Mouse (Mus musculus) ES-Bruce4 (cell line): ENCODE measurements around the gene Ttc30a1. TPM values are rescaled to one million over a fixed set of nuclear protein-coding genes. Genes with fewer than 3 reads are reported as not detected.

Source experiments
- H3K27ac ChIP-seq: 2 replicates; pipeline ENCODE4 v1.5.1; 2012; ENCODE audit warnings: low read length, inconsistent platforms; ENCODE audit not compliant: insufficient read depth
- H3K27me3 ChIP-seq: 2 replicates; pipeline ENCODE4 v1.6.1; 2012; ENCODE audit warnings: mild to moderate bottlenecking, low read length, inconsistent platforms; ENCODE audit not compliant: control insufficient read depth, poor library complexity, insufficient read depth, severe bottlenecking
- H3K36me3 ChIP-seq: 2 replicates; pipeline ENCODE4 v1.6.1; 2012; ENCODE audit warnings: inconsistent platforms, mild to moderate bottlenecking, low read length, moderate library complexity; ENCODE audit not compliant: control insufficient read depth, poor library complexity, insufficient read depth, severe bottlenecking
- H3K4me1 ChIP-seq: one replicate; pipeline ENCODE4 v1.8.1; 2011; ENCODE audit warnings: low read length; ENCODE audit not compliant: control insufficient read depth, insufficient read depth
- H3K4me3 ChIP-seq: 2 replicates; pipeline ENCODE4 v1.5.1; 2011; ENCODE audit warnings: low read depth, mild to moderate bottlenecking, low read length
- H3K9ac ChIP-seq: 2 replicates; pipeline ENCODE4 v1.6.1; 2012; ENCODE audit warnings: low read depth, mild to moderate bottlenecking, inconsistent platforms; ENCODE audit not compliant: poor library complexity, severe bottlenecking
- H3K9me3 ChIP-seq: replicated peaks from 2 replicates; pipeline ENCODE4 v1.6.1; 2012; ENCODE audit warnings: mild to moderate bottlenecking, low read length, inconsistent platforms; ENCODE audit not compliant: control insufficient read depth, poor library complexity, insufficient read depth, severe bottlenecking
- CTCF ChIP-seq: IDR thresholded peaks from one replicate; pipeline ENCODE4 v1.8.1; 2011; ENCODE audit warnings: low read depth, low read length
- EP300 ChIP-seq: IDR thresholded peaks from 2 replicates; pipeline ENCODE4 v1.6.1; 2011; ENCODE audit warnings: low read depth, low read length; ENCODE audit not compliant: insufficient read depth
- POLR2A ChIP-seq: IDR thresholded peaks from one replicate; pipeline ENCODE4 v1.8.1; 2011; ENCODE audit warnings: low read length; ENCODE audit not compliant: insufficient read depth
- polyA plus RNA-seq: library from polyadenylated mRNA; stranded (reverse); fragments of >200 nt; gene quantifications from 2 replicates; pipeline ENCODE4 v1.2.4, GENCODE M21; 2011; ENCODE audit warnings: low read depth; ENCODE audit not compliant: missing spikeins, insufficient read depth, insufficient read length

Gene Ttc30a1
- polyA plus RNA-seq, 1 experiment = 3.3 TPM

DNA sequence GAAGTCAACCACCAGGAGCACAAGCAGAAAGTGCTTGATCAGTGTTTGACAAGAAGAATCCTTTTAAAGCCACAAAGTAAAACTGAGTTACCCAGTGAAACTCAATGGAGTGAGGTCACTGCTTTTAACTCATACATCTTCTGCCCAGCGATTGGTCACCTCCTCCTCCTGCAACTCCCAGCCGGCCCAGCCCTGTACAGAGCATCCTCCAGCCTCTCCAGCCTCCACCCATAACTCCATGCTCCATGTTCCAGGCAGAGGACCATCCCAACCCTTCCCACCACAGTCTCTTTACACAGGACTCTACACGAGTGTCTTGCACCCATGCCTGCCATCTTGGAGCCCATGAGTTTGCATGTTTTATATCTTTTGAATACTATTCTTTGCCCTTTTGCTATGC, 32.9 kb upstream of the Ttc30a1 start:
- no peak overlapping the region for H3K9ac ChIP-seq
- no peaks in the 10 kb centered on the region for H3K36me3 ChIP-seq
- H3K4me1 ChIP-seq = no peaks in the 10 kb centered on the region
- H3K9me3 ChIP-seq = no peaks in the 10 kb centered on the region
- H3K4me3 ChIP-seq = no peak overlapping the region
- H3K27ac ChIP-seq = no peak overlapping the region
- TF ChIP-seq POLR2A (no peak), CTCF (no peak), EP300 (no peak)
- H3K27me3 ChIP-seq = no peaks in the 10 kb centered on the region

DNA sequence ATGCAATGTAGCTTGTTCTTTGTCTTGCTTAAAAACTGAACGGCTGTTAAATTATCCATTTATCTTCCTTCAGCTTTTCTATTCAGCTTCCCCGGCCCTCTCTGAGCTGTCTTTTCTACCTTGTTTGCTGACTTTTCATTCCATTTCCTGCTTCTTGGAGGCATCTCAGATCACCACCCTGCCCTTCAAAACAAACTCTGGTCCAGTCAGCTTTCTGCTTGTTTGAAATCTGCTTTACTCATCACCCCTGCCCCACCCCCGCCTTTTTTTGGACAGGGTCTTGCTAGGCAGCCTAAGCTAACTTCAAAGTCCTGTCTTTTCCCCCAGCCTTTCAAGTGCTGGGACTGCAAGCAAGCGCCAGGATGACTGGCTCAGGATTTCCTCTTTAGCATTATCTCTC, 24.4 kb upstream of the Ttc30a1 start:
- no peaks in the 10 kb centered on the region for H3K36me3 ChIP-seq
- H3K4me1 ChIP-seq = no peaks in the 10 kb centered on the region
- H3K9ac ChIP-seq = no peak overlapping the region
- H3K27me3 ChIP-seq = no peaks in the 10 kb centered on the region
- no peaks in the 10 kb centered on the region for H3K9me3 ChIP-seq
- no peak overlapping the region for H3K27ac ChIP-seq
- H3K4me3 ChIP-seq = no peak overlapping the region
- TF ChIP-seq EP300 (0 out of 2 replicates have a peak, but pooled peaks have one; percentile 6), POLR2A (no peak)

DNA sequence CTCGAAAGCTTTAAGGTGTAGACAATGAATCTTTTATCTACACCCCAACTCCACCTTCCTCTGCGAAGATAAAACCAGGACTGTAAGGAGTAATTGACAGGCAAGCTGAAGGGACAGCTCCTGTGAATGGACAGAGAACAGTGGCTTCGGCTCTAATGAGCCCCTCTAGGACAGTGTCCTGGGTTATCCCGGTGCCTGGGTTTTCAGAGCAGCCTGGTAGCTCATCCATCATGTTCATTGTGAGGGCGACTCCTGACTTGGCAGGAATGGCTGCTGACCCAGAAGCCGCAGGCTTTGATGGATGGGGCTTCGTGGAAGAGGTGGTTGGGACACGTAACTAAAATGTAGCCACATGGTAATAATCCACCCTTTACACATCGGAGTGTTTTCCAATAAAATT, 21.1 kb upstream of the Ttc30a1 start:
- Histone ChIP-seq H3K27ac (no peak overlapping the region), H3K9me3 (no peaks in the 10 kb centered on the region), H3K27me3 (no peaks in the 10 kb centered on the region), H3K36me3 (no peaks in the 10 kb centered on the region), H3K4me3 (no peak overlapping the region), H3K4me1 (peaks cover 2% of the 10 kb centered on the region), H3K9ac (no peak overlapping the region)
- TF ChIP-seq CTCF = no peak
- TF ChIP-seq EP300 = no peak
- TF ChIP-seq POLR2A = no peak

DNA sequence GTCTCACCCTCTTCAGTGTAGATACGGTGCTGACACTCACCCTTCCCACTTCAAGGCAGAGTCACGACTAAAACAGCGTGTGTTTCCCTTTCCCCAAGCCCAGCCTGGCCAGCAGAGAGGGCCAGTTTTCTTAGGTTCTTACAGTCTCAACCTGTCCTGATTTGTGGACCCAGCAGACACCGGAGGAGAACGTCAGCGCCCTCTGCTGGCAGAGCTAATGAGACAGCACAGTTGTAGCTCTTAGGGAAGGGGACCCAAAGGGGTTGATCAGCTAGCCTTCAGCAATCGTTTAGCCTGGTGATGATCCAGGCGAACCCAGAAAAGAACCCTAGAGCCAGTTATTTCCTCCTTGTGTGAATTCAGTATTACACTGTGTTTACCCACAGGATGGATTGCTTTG, 19.6 kb upstream of the Ttc30a1 start:
- peaks cover 2% of the 10 kb centered on the region for H3K4me1 ChIP-seq
- H3K27ac ChIP-seq = no peak overlapping the region
- no peak overlapping the region for H3K4me3 ChIP-seq
- no peaks in the 10 kb centered on the region for H3K36me3 ChIP-seq
- no peak overlapping the region for H3K9ac ChIP-seq
- TF ChIP-seq CTCF (peak; percentile 96), POLR2A (no peak), EP300 (no peak)
- H3K27me3 ChIP-seq = no peaks in the 10 kb centered on the region
- H3K9me3 ChIP-seq = no peaks in the 10 kb centered on the region

DNA sequence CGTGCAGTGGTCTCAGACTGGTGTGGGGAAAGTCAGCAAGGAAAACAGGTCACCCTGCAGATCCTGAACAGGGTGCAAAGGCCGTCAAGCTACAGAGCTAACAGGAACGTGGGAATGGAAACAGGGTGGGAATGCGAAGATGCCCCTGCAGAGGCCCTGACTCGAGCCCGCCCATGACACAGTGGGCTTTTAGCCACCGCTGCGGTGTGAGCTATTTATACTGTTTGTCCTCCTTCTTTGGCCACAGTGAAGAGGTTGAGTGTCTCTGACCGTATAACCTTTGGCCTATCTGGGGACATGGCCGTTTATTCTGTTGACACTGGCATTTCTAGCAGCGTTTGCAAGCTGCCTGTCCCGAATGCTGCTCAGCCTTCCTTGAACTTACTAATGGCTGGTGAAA, 17.9 kb upstream of the Ttc30a1 start:
- H3K27ac ChIP-seq = no peak overlapping the region
- no peak overlapping the region for H3K9ac ChIP-seq
- no peaks in the 10 kb centered on the region for H3K9me3 ChIP-seq
- no peak overlapping the region for H3K4me3 ChIP-seq
- no peaks in the 10 kb centered on the region for H3K36me3 ChIP-seq
- TF ChIP-seq CTCF = no peak
- no peak for TF ChIP-seq EP300
- TF ChIP-seq POLR2A = no peak
- H3K27me3 ChIP-seq = no peaks in the 10 kb centered on the region
- H3K4me1 ChIP-seq = peaks cover 2% of the 10 kb centered on the region

DNA sequence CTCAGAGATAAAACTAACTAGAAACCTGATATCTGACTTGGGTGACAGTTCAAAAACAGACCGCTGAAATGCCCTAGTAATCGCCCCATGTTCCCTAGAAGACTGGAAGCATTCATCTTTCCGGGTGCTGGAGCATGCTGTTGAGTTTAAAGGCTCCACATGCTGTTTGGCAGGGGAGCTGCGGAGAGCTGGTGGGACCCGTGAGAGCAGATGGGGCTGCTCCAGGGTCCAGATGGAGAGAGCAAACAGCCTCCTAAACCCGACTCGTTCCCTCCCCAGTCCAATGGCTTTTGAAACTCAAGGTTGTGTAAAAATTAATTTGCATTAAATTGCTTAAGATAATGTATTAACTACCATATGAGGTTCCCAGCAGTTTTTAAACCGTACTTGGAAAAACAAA, 16.9 kb upstream of the Ttc30a1 start:
- H3K9ac ChIP-seq = no peak overlapping the region
- no peaks in the 10 kb centered on the region for H3K36me3 ChIP-seq
- H3K27ac ChIP-seq = no peak overlapping the region
- peaks cover 2% of the 10 kb centered on the region for H3K4me1 ChIP-seq
- no peaks in the 10 kb centered on the region for H3K9me3 ChIP-seq
- H3K27me3 ChIP-seq = no peaks in the 10 kb centered on the region
- H3K4me3 ChIP-seq = no peak overlapping the region
- TF ChIP-seq POLR2A (no peak), CTCF (no peak), EP300 (no peak)

DNA sequence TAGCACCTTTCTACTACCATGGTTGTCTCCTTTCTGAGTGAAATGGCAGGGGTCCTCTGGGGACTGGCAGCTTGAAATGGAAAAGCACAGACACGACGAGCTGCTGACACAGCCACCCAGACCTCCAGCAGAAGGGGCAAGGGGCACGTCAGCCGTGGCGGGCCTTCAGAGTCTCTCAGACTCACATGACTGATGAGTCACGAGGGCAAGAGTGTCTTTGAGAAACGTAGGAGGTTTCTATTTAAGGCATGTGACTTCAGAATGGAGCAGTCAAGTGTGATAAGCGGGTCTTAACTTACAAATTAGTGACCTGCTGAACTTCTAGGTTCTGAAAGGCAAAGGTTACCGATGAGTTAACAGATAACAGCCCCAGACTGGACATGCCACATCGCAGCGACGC, 16.0 kb upstream of the Ttc30a1 start:
- no peaks in the 10 kb centered on the region for H3K27me3 ChIP-seq
- peaks cover 2% of the 10 kb centered on the region for H3K4me1 ChIP-seq
- H3K27ac ChIP-seq = no peak overlapping the region
- H3K4me3 ChIP-seq = no peak overlapping the region
- no peak for TF ChIP-seq POLR2A
- TF ChIP-seq EP300 = no peak
- no peak for TF ChIP-seq CTCF
- no peaks in the 10 kb centered on the region for H3K9me3 ChIP-seq
- H3K9ac ChIP-seq = no peak overlapping the region
- H3K36me3 ChIP-seq = no peaks in the 10 kb centered on the region
